Mouse (Mus musculus) embryonic facial prominence, embryonic 10.5 days (tissue): ENCODE data around the gene Hoxb2. TPM values are rescaled to one million over a fixed set of nuclear protein-coding genes. Genes with fewer than 3 reads are reported as not detected.

Experiments
- DNase-seq: peaks from one replicate; pipeline ENCODE4 v3.0.0-alpha.2; 2017; ENCODE audit warnings: low spot score
- H3K27ac ChIP-seq: fragments of 300-500 bp; sonication (generic); replicated peaks from 2 replicates; pipeline ENCODE4 v1.5.1; 2016; ENCODE audit warnings: mild to moderate bottlenecking
- H3K27me3 ChIP-seq: fragments of 300-500 bp; sonication (generic); replicated peaks from 2 replicates; pipeline ENCODE4 v1.6.1; 2016; ENCODE audit warnings: low read depth, mild to moderate bottlenecking; ENCODE audit not compliant: poor library complexity, severe bottlenecking
- H3K36me3 ChIP-seq: fragments of 300-500 bp; sonication (generic); replicated peaks from 2 replicates; pipeline ENCODE4 v1.6.1; 2016; ENCODE audit warnings: mild to moderate bottlenecking, moderate library complexity
- H3K4me1 ChIP-seq: fragments of 300-500 bp; sonication (generic); 2 replicates; pipeline ENCODE4 v1.6.1; 2016
- H3K4me3 ChIP-seq: fragments of 300-500 bp; sonication (generic); 2 replicates; pipeline ENCODE4 v1.5.1; 2016; ENCODE audit warnings: mild to moderate bottlenecking, moderate library complexity
- H3K9me3 ChIP-seq: fragments of 300-500 bp; sonication (generic); 2 replicates; pipeline ENCODE4 v1.6.1; 2016; ENCODE audit warnings: mild to moderate bottlenecking
- WGBS: fragments of 180-500 bp; shearing (Covaris S2); methylation state at CpG from one replicate; pipeline ENCODE4 v1.1.7; 2016; 5-methylcytosine and 5-hydroxymethylcytosine counted together
- polyA plus RNA-seq: library from polyadenylated mRNA; unstranded; fragments of >200 nt; fragmentation: Nextera tagmentation; extraction: Ambion mirVana; gene quantifications from 2 replicates; pipeline ENCODE4 v1.2.1, GENCODE M21; 2016

The Hoxb2 gene
- polyA plus RNA-seq, 1 experiment from 2014 or later, result 5.8 TPM

DNA sequence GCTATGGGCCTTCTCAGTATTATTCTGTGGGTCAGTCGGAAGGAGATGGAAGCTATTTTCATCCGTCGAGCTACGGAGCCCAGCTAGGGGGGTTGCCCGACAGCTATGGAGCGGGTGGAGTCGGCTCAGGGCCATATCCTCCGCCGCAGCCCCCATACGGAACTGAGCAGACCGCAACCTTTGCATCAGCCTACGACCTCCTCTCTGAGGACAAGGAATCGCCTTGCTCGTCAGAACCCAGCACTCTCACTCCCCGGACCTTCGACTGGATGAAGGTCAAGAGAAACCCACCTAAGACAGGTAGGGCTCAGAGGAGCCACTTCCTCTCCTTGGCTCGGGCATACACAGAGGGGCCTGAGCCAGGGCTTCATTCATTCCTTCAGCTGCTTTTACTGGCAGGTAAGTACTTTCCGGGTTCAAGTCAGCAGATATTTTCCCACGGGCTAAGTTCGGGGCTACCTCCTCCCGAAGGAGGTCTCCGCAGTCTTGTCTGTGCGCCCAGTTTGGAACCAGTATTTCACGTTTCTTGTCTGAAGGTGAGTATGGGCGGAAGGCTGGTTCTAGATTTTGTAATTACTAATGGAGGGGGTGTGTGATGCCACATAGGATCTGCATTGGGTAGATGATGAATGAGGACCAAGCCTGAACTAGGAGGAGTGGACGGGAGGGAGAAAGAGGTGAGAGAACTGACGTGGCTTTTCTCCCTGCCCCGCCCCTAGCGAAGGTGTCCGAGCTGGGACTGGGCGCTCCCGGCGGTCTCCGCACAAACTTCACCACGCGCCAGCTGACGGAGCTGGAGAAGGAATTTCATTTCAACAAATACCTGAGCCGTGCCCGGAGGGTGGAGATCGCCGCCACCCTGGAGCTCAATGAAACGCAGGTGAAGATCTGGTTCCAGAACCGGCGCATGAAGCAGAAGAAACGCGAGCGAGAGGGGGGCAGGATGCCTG, 16.0 kb downstream of the Hoxb2 start:
- Histone ChIP-seq H3K9me3 (no peaks in the 10 kb centered on the region), H3K36me3 (no peaks in the 10 kb centered on the region), H3K4me3 (peak overlapping the region; percentile 33), H3K27me3 (peaks cover 100% of the 10 kb centered on the region), H3K4me1 (peaks cover 8% of the 10 kb centered on the region; the same call in 1 of the 2 replicates), H3K27ac (no peak overlapping the region; the same call in 1 of the 2 replicates)
- WGBS, result 2% methylated on average over 47 of the region's 47 CpGs
- DNase-seq, result peak; percentile 44

- WGBS, result 12% methylated on average over 6 of the region's 6 CpGs
- H3K9me3 ChIP-seq, result no peaks in the 10 kb centered on the region
- peaks cover 100% of the 10 kb centered on the region for H3K27me3 ChIP-seq
- H3K27ac ChIP-seq, result no peak overlapping the region
- no peaks in the 10 kb centered on the region for H3K36me3 ChIP-seq
- DNase-seq, result no peak
- H3K4me1 ChIP-seq, result peaks cover 8% of the 10 kb centered on the region; the same call in 1 of the 2 replicates
- H3K4me3 ChIP-seq, result peak overlapping the region; percentile 33
Observed at GRCm38 (mm10) chr11:96367141-96367540, 16.8 kb downstream of the Hoxb2 start.

DNA sequence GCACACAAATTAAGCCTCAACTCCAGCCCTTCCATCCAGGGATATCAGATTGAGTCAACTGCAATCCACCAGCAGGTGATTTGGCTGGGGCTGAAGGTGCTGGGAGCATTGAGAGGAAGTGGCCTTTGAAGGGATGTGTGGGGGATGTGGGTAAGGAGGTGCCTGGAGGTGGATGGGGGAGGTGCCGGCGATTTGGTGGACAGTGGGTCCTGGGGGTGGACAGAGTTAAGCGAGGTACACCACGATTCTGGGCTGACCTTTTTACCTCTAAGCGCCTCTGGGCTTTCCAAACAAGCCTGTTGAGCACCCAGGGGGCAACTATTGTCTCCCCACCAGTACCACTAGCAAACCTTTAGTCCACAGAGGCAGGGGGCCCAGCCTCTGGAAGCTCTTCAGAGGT, 18.4 kb downstream of the Hoxb2 start:
- no peak overlapping the region for H3K27ac ChIP-seq
- H3K36me3 ChIP-seq, result no peaks in the 10 kb centered on the region
- DNase-seq, result no peak
- WGBS, result 3% methylated on average over 5 of the region's 5 CpGs
- peaks cover 15% of the 10 kb centered on the region for H3K4me1 ChIP-seq
- no peak overlapping the region for H3K4me3 ChIP-seq
- peaks cover 100% of the 10 kb centered on the region for H3K27me3 ChIP-seq
- no peaks in the 10 kb centered on the region for H3K9me3 ChIP-seq

DNA sequence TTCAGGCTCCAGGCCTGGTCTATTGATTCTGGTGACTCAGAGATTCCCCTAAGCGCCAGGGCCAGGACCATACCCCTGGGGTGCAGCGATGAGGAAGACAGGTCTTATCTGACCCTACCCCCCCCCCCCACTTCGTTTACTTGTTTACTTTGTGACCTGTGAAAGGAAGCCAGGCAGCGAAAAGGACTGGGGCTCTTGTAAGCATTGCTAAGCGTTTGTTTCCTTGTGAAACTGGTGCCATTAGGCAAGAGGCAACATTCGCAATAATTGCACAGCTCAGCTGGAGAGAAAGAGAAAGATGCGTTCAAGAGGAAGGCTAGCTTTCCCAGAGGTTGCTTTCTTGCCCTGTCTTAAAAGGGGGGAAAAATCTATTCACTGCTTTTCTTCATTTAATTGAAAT, 18.8 kb downstream of the Hoxb2 start:
- no peak for DNase-seq
- Histone ChIP-seq H3K27ac (no peak overlapping the region), H3K9me3 (no peaks in the 10 kb centered on the region), H3K4me3 (no peak overlapping the region), H3K4me1 (peaks cover 13% of the 10 kb centered on the region), H3K27me3 (peaks cover 100% of the 10 kb centered on the region), H3K36me3 (no peaks in the 10 kb centered on the region)
- 8% methylated on average over 7 of the region's 7 CpGs for WGBS

DNA sequence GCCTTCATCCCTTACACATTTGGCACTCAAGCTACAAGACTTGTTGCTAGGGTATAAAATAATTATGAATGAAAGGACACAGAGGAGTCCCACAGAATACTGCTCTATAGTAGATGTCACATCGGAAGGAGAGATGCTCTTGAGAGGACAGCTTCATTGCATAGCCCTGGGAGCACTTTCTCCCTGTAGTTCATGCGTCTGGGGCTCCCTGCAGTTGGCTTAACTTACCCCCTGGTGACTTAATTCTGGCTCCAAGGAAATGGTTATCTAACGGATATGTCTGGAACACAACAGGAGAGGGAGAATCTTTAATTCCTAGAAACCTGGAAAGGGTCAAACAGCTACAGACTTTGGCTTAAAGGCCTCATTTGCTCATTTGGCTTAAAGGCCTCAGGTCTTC, 21.4 kb downstream of the Hoxb2 start:
- H3K4me1 ChIP-seq, result peaks cover 7% of the 10 kb centered on the region
- H3K27ac ChIP-seq, result no peak overlapping the region
- peaks cover 100% of the 10 kb centered on the region for H3K27me3 ChIP-seq
- DNase-seq, result no peak
- no peaks in the 10 kb centered on the region for H3K36me3 ChIP-seq
- no peaks in the 10 kb centered on the region for H3K9me3 ChIP-seq
- 10% methylated on average over 3 of the region's 3 CpGs for WGBS
- no peak overlapping the region for H3K4me3 ChIP-seq

GRCm38 (mm10) chr11:96372519-96372918, 22.2 kb downstream of the Hoxb2 start:
- H3K27ac ChIP-seq, result no peak overlapping the region
- H3K9me3 ChIP-seq, result no peaks in the 10 kb centered on the region
- H3K4me1 ChIP-seq, result peaks cover 7% of the 10 kb centered on the region
- WGBS, result 7% methylated on average over 3 of the region's 3 CpGs
- no peak overlapping the region for H3K4me3 ChIP-seq
- H3K27me3 ChIP-seq, result peaks cover 100% of the 10 kb centered on the region
- no peaks in the 10 kb centered on the region for H3K36me3 ChIP-seq
- DNase-seq, result peak; percentile 40

DNA sequence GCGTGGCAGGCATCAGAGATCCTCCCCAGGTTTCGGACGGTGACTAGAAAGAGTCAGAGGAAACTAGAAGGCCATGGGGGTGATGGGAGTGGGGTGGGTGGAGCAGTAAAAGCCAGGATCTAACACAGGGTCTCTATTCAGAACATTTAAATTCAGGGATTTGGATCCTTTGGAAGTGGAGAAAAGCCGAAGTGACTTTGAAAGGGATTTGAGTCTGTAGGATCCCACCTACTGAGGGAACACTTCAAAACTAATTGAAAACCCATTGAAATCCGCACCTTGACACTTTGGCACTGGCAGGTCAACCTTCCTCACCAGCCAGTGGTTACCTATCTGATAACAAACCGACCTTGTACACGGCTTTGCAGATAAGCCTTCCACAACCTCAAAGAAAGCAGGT, 24.5 kb downstream of the Hoxb2 start:
- no peak for DNase-seq
- Histone ChIP-seq H3K27ac (no peak overlapping the region), H3K4me1 (peaks cover 7% of the 10 kb centered on the region), H3K4me3 (no peak overlapping the region), H3K27me3 (peaks cover 99% of the 10 kb centered on the region), H3K36me3 (no peaks in the 10 kb centered on the region), H3K9me3 (no peaks in the 10 kb centered on the region)
- 5% methylated on average over 7 of the region's 7 CpGs for WGBS

GRCm38 (mm10) chr11:96383381-96383780, 33.1 kb downstream of the Hoxb2 start:
- DNase-seq, result no peak
- H3K9me3 ChIP-seq, result no peaks in the 10 kb centered on the region
- no peak overlapping the region for H3K27ac ChIP-seq
- peaks cover 71% of the 10 kb centered on the region for H3K27me3 ChIP-seq
- H3K4me1 ChIP-seq, result no peaks in the 10 kb centered on the region
- H3K4me3 ChIP-seq, result no peak overlapping the region
- H3K36me3 ChIP-seq, result no peaks in the 10 kb centered on the region
- WGBS, result 71% methylated on average over 5 of the region's 5 CpGs

DNA sequence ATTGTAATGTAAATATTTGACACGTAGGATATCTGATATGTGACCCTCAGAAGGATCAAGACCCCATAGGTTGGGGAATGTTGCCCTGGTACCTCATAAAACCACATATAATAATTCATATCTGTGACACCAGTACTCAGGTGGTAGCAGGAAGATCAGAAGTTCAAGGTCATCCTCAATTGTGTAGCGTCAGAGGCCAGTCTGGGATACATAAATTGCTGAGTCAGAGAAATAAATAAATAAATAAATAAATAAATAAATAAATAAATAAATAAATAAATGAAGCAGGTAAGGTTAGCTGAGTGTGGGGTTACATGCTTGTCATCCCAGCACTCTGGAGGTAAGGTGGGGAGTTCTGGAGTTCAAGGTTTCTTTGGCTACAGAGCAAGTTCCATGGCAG, 37.3 kb downstream of the Hoxb2 start:
- peaks cover 10% of the 10 kb centered on the region for H3K4me1 ChIP-seq
- no peak for DNase-seq
- WGBS, result 90% methylated on average over 2 of the region's 2 CpGs
- H3K4me3 ChIP-seq, result no peak overlapping the region
- H3K27me3 ChIP-seq, result peaks cover 53% of the 10 kb centered on the region
- no peaks in the 10 kb centered on the region for H3K36me3 ChIP-seq
- H3K9me3 ChIP-seq, result no peaks in the 10 kb centered on the region
- H3K27ac ChIP-seq, result no peak overlapping the region

GRCm38 (mm10) chr11:96396772-96397626, 46.7 kb downstream of the Hoxb2 start:
- H3K4me1 ChIP-seq, result peaks cover 23% of the 10 kb centered on the region
- H3K9me3 ChIP-seq, result no peaks in the 10 kb centered on the region
- peak overlapping the region; percentile 36 for H3K4me3 ChIP-seq
- 8% methylated on average over 15 of the region's 15 CpGs for WGBS
- peak; percentile 65 for DNase-seq
- peak overlapping the region; percentile 30; the same call in 1 of the 2 replicates for H3K27ac ChIP-seq
- no peaks in the 10 kb centered on the region for H3K36me3 ChIP-seq
- H3K27me3 ChIP-seq, result peaks cover 66% of the 10 kb centered on the region

DNA sequence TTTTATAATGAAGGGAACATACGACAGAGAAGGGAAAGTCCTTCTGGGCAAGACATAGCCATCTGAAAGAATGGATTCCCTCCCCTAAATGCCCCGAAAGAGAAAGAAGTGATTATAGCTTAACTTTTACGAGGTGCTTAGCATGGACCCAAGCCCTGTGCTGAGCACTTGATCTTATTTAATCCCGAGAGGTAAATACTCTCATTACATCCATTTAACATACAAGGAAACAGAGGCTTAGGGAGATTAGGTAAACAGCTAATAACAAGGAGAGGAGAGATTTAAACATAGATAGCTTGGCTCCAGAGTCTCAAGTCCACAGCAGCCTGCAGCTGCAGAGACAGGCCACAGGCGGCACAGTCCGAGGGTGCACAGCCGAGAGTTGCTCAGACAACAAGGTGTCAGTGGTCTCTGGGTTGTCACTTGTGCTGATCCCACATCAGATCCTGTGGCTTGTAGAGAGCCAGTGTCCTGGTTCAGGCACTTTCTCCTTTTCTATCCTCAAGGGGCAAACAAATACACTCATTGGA, 47.5 kb downstream of the Hoxb2 start:
- Histone ChIP-seq H3K36me3 (no peaks in the 10 kb centered on the region), H3K4me3 (no peak overlapping the region), H3K27me3 (peaks cover 75% of the 10 kb centered on the region), H3K4me1 (peaks cover 23% of the 10 kb centered on the region), H3K27ac (no peak overlapping the region), H3K9me3 (no peaks in the 10 kb centered on the region)
- DNase-seq, result no peak
- 30% methylated on average over 7 of the region's 7 CpGs for WGBS

DNA sequence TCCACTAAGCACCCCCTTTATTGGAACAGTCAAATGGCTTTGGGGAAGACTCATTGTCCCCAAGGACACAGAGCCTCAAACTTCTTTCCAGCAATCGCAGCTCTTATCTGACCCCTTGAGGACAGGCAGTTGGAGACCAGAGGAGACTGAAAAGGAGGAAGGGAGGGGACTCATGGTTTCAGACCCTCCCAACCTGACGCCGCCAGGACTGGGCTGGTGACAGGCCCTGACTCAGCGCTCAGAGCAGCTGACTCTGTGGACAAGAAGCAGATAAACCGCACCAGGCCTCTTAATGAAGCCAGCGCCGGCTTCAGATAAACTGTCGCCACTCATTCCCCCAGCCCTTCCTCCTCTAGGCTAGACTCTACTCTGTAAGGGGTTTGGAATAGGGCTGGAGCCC, 49.6 kb downstream of the Hoxb2 start:
- Histone ChIP-seq H3K4me3 (no peak overlapping the region), H3K36me3 (no peaks in the 10 kb centered on the region), H3K27me3 (peaks cover 85% of the 10 kb centered on the region), H3K9me3 (no peaks in the 10 kb centered on the region), H3K4me1 (peaks cover 23% of the 10 kb centered on the region), H3K27ac (no peak overlapping the region)
- 22% methylated on average over 8 of the region's 8 CpGs for WGBS
- DNase-seq, result peak; percentile 26
